Mouse (Mus musculus): ENCODE data around the gene Polr2a. TPM values are rescaled to one million over a fixed set of nuclear protein-coding genes. Genes with fewer than 3 reads are reported as not detected.

Polr2a gene
- polyA plus RNA-seq, 1 experiment from 2014 or later, result 96.2 TPM

- in situ Hi-C loops (cut with MboI; ENCODE audit: low pct_unique_long_range_greater_than_20kb), result no loop called here
- ChIA-PET CTCF (interaction anchor here (1.1 to 2.0 kb wide), 2 partner anchors 9 to 78 kb away, joined by 3 to 5 read pairs; partner anchors contain the start of gene Tmem95), POLR2A (no interaction called here)
- peaks cover 5% of the 10 kb centered on the region for H3K27me3 ChIP-seq
- no peak for DNase-seq (ENCODE audit: low read depth, low spot score)
- ATAC-seq, result no peak
- TF ChIP-seq CTCF (IDR thresholded peaks at IDR 0.05), result no peak
Observed at GRCm38 (mm10) chr11:69800392-69801197, 42.2 kb upstream of the Polr2a start.

- H3K27me3 ChIP-seq, result peaks cover 5% of the 10 kb centered on the region
- ChIA-PET CTCF (interaction anchor here (1.1 kb wide), 1 partner anchor 10 kb away, joined by 3 read pairs; no protein-coding TSS in a partner anchor), POLR2A (no interaction called here)
- no peak for TF ChIP-seq CTCF (IDR thresholded peaks at IDR 0.05)
- in situ Hi-C loops (cut with MboI; ENCODE audit: low pct_unique_long_range_greater_than_20kb), result no loop called here
- no peak for ATAC-seq
- DNase-seq (ENCODE audit: low read depth, low spot score), result no peak
Observed at GRCm38 (mm10) chr11:69800138-69800391, 41.6 kb upstream of the Polr2a start.

- no peak for TF ChIP-seq CTCF (IDR thresholded peaks at IDR 0.05)
- in situ Hi-C loops (cut with MboI; ENCODE audit: low pct_unique_long_range_greater_than_20kb), result no loop called here
- H3K27me3 ChIP-seq, result peaks cover 5% of the 10 kb centered on the region
- DNase-seq (ENCODE audit: low read depth, low spot score), result no peak
- ATAC-seq, result no peak
- POLR2A ChIA-PET, result no interaction called here
- CTCF ChIA-PET, result interaction anchor here (1.1 kb wide), 1 partner anchor 10 kb away, joined by 3 read pairs; no protein-coding TSS in a partner anchor
Observed at GRCm38 (mm10) chr11:69799394-69800137, 41.1 kb upstream of the Polr2a start.

GRCm38 (mm10) chr11:69797924-69798323 is 39.5 kb upstream of the Polr2a start:
- CTCF ChIA-PET, result interaction anchor here (0.8 kb wide), 1 partner anchor 13 kb away, joined by 3 read pairs; no protein-coding TSS in a partner anchor
- DNase-seq (ENCODE audit: low read depth, low spot score), result no peak
- H3K27me3 ChIP-seq, result peaks cover 5% of the 10 kb centered on the region
- POLR2A ChIA-PET, result no interaction called here
- ATAC-seq, result no peak
- no peak for TF ChIP-seq CTCF (IDR thresholded peaks at IDR 0.05)
- in situ Hi-C loops (cut with MboI; ENCODE audit: low pct_unique_long_range_greater_than_20kb), result no loop called here

GRCm38 (mm10) chr11:69795983-69796435 is 37.6 kb upstream of the Polr2a start:
- no peak for TF ChIP-seq CTCF (IDR thresholded peaks at IDR 0.05)
- no peaks in the 10 kb centered on the region for H3K27me3 ChIP-seq
- in situ Hi-C loops (cut with MboI; ENCODE audit: low pct_unique_long_range_greater_than_20kb), result no loop called here
- ChIA-PET CTCF (interaction anchor here (1.5 kb wide), 2 partner anchors 10 to 11 kb away, joined by 3 read pairs; no protein-coding TSS in a partner anchor), POLR2A (no interaction called here)
- DNase-seq (ENCODE audit: low read depth, low spot score) (no peak), ATAC-seq (no peak)

GRCm38 (mm10) chr11:69795168-69795982 is 36.9 kb upstream of the Polr2a start, which contains the start of gene Chrnb1:
Chrnb1 (minus strand) TSS chr11:69795943.
- ChIA-PET POLR2A (interaction anchor here (0.6 kb wide), 1 partner anchor 37 kb away, joined by 3 read pairs; no protein-coding TSS in a partner anchor), CTCF (interaction anchor here (1.5 kb wide), 1 partner anchor 11 kb away, joined by 3 read pairs; no protein-coding TSS in a partner anchor)
- no peaks in the 10 kb centered on the region for H3K27me3 ChIP-seq
- in situ Hi-C loops (cut with MboI; ENCODE audit: low pct_unique_long_range_greater_than_20kb), result no loop called here
- DNase-seq (ENCODE audit: low read depth, low spot score), result peak; percentile 87
- no peak for TF ChIP-seq CTCF (IDR thresholded peaks at IDR 0.05)
- peak; percentile 99 for ATAC-seq

- no peak for ATAC-seq
- POLR2A ChIA-PET, result no interaction called here
- H3K27me3 ChIP-seq, result no peaks in the 10 kb centered on the region
- in situ Hi-C loops (cut with MboI; ENCODE audit: low pct_unique_long_range_greater_than_20kb), result no loop called here
- no peak for DNase-seq (ENCODE audit: low read depth, low spot score)
- no peak for TF ChIP-seq CTCF (IDR thresholded peaks at IDR 0.05)
- CTCF ChIA-PET, result interaction anchor here (1.3 kb wide), 1 partner anchor 15 kb away, joined by 3 read pairs; no protein-coding TSS in a partner anchor
Observed at GRCm38 (mm10) chr11:69793429-69793828, 35.0 kb upstream of the Polr2a start.

GRCm38 (mm10) chr11:69791420-69791819 is 33.0 kb upstream of the Polr2a start:
- CTCF ChIA-PET, result interaction anchor here (1.4 kb wide), 1 partner anchor 14 kb away, joined by 3 read pairs; the partner anchor contains the start of gene Tmem102
- in situ Hi-C loops (cut with MboI; ENCODE audit: low pct_unique_long_range_greater_than_20kb), result no loop called here
- no peak for TF ChIP-seq CTCF (IDR thresholded peaks at IDR 0.05)
- POLR2A ChIA-PET, result no interaction called here
- no peak for DNase-seq (ENCODE audit: low read depth, low spot score)
- H3K27me3 ChIP-seq, result no peaks in the 10 kb centered on the region
- no peak for ATAC-seq

GRCm38 (mm10) chr11:69789431-69789830 is 31.0 kb upstream of the Polr2a start:
- no peak for DNase-seq (ENCODE audit: low read depth, low spot score)
- in situ Hi-C loops (cut with MboI; ENCODE audit: low pct_unique_long_range_greater_than_20kb), result no loop called here
- POLR2A ChIA-PET, result interaction anchor here (0.9 to 1.7 kb wide), 3 partner anchors 11 to 32 kb away, joined by 3 to 5 read pairs (median 3); no protein-coding TSS in a partner anchor
- ATAC-seq, result no peak
- no peaks in the 10 kb centered on the region for H3K27me3 ChIP-seq
- TF ChIP-seq CTCF (IDR thresholded peaks at IDR 0.05), result no peak
- CTCF ChIA-PET, result no interaction called here

GRCm38 (mm10) chr11:69787306-69787705 is 28.9 kb upstream of the Polr2a start:
- ChIA-PET POLR2A (no interaction called here), CTCF (no interaction called here)
- in situ Hi-C loops (cut with MboI; ENCODE audit: low pct_unique_long_range_greater_than_20kb), result no loop called here
- ATAC-seq (no peak), DNase-seq (ENCODE audit: low read depth, low spot score) (no peak)
- no peaks in the 10 kb centered on the region for H3K27me3 ChIP-seq
- no peak for TF ChIP-seq CTCF (IDR thresholded peaks at IDR 0.05)

Measured in Patski (cell line).